In the genomic region with DNA sequence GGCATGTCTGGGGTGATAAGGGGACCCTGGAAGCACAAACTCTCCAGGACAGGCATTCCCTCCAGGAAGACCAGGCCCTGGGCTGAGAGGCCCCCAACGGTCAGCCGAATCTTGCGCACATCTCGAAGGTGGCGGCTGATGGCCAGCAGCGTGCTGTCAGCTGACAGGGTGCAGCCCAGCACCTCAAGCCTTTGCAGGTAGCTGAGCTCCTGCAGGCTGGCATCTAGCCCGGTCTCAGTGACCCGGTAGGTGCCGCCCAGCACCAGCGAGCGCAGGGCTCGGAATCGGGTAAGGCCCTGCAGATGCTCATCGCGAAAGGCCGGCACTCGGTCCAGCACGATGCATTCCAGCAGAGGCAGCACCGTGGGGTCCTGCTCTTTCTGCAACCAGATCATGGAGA, we compare ENCODE assay signal across 21 mouse cellular contexts. TPM values are rescaled to one million over a fixed set of nuclear protein-coding genes. Genes with fewer than 3 reads are reported as not detected.
A peak's percentile ranks its signal among the peaks of the same experiment; 100 is the strongest.
DNase-seq lines count a peak whose midpoint lies in the region; ATAC-seq and TF ChIP-seq lines count a peak whose summit lies in the region.
"Had no signal": no experiment of that assay in that cellular context is flagged by ENCODE, and none has a peak within 500 bp of the region (broad histone marks: within the 10 kb centered on the region; RNA-seq: fewer than 3 reads in every experiment).

No protein-coding gene starts in this region.

- H3K36me3 ChIP-seq in heart, embryonic 12.5 days = peaks cover 32% of the 10 kb centered on the region
- H3K36me3 ChIP-seq in thymus, adult 2 months (ENCODE audit: control insufficient read depth, insufficient read depth, low read length) = peaks cover 25% of the 10 kb centered on the region

- H3K27ac ChIP-seq in heart, embryonic 12.5 days (ENCODE audit: poor library complexity, severe bottlenecking) = no peak overlapping the region
- peak overlapping the region; percentile 96 for H3K27ac ChIP-seq in thymus, adult 2 months (ENCODE audit: control insufficient read depth, insufficient read depth, low read length)
- H3K27ac ChIP-seq: embryonic facial prominence, embryonic 13.5 days; forebrain, embryonic 13.5 days; heart, embryonic 10.5 days; heart, embryonic 15.5 days; hindbrain, embryonic 15.5 days had no signal

- DNase-seq in cerebellum, adult 9-11 months = peak; percentile 12
- no peak for DNase-seq in cerebellum, adult 18-20 months
- DNase-seq in heart, adult 11 months = peak; percentile 86
- peak; percentile 22 for DNase-seq in thymus, adult 2 months
- DNase-seq in thymus, postnatal 10 days (ENCODE audit: low spot score in 2 of 2) = no peak
- peak; percentile 19 for DNase-seq in urinary bladder, adult 2 months (ENCODE audit: low spot score)
- no peak for DNase-seq in urinary bladder, postnatal 25 days (ENCODE audit: low spot score)
- DNase-seq: adrenal gland, adult 2 months; adrenal gland, postnatal 25 days; B cell, adult 2 months; cerebellum, adult 8-10 months; cerebellum, postnatal 36 days; gastrocnemius, postnatal 10 days; kidney, adult 11 months had no signal

- ATAC-seq in heart, embryonic 12.5 days (ENCODE audit: insufficient number of reproducible peaks, low FRiP score) = no peak
- ATAC-seq: CD4-positive, CD25-positive, alpha-beta regulatory T cell, adult 4 months; forebrain, embryonic 13.5 days had no signal

- H3K9me3 ChIP-seq in heart, embryonic 12.5 days (replicated peaks) = no peaks in the 10 kb centered on the region
- H3K9me3 ChIP-seq: embryonic facial prominence, embryonic 13.5 days; forebrain, embryonic 13.5 days; heart, embryonic 10.5 days; heart, embryonic 15.5 days; hindbrain, embryonic 15.5 days had no signal

- TF ChIP-seq POLR2A in thymus, adult 2 months (IDR thresholded peaks at IDR 0.05; ENCODE audit: control insufficient read depth, extremely low read depth, insufficient read depth, low read length, poor library complexity) = no peak

- peaks cover 26% of the 10 kb centered on the region for H3K4me1 ChIP-seq in heart, embryonic 12.5 days (replicated peaks)
- peaks cover 42% of the 10 kb centered on the region for H3K4me1 ChIP-seq in thymus, adult 2 months (replicated peaks; ENCODE audit: control insufficient read depth, insufficient read depth, low read length)

- H3K9ac ChIP-seq in heart, embryonic 12.5 days = no peak overlapping the region; the same call in 1 of the 2 replicates
- H3K9ac ChIP-seq: embryonic facial prominence, embryonic 13.5 days; forebrain, embryonic 13.5 days; heart, embryonic 15.5 days; hindbrain, embryonic 15.5 days had no signal

- no peaks in the 10 kb centered on the region for H3K27me3 ChIP-seq in heart, embryonic 12.5 days (replicated peaks)
- H3K27me3 ChIP-seq in thymus, adult 2 months (ENCODE audit: control insufficient read depth, insufficient read depth, low read length) = no peaks in the 10 kb centered on the region
- H3K27me3 ChIP-seq: embryonic facial prominence, embryonic 13.5 days; forebrain, embryonic 13.5 days; heart, embryonic 15.5 days; hindbrain, embryonic 15.5 days had no signal

- H3K4me2 ChIP-seq in heart, embryonic 12.5 days = no peak overlapping the region
- H3K4me2 ChIP-seq: embryonic facial prominence, embryonic 13.5 days; forebrain, embryonic 13.5 days; heart, embryonic 15.5 days; hindbrain, embryonic 15.5 days had no signal

- H3K4me3 ChIP-seq in heart, embryonic 12.5 days = no peak overlapping the region
- H3K4me3 ChIP-seq in thymus, adult 2 months (ENCODE audit: control insufficient read depth, insufficient read depth, low read length) = peak overlapping the region; percentile 28
- H3K4me3 ChIP-seq: embryonic facial prominence, embryonic 13.5 days; forebrain, embryonic 13.5 days; heart, embryonic 10.5 days; heart, embryonic 15.5 days; hindbrain, embryonic 15.5 days had no signal

- TF ChIP-seq CTCF in thymus, adult 2 months (IDR thresholded peaks at IDR 0.05; ENCODE audit: borderline replicate concordance, control insufficient read depth, extremely low read depth, insufficient read depth, low read length, poor library complexity) = no peak

- WGBS in heart, embryonic 12.5 days = 90% methylated on average over 19 of the region's 19 CpGs
- 97% methylated on average over 19 of the region's 19 CpGs for WGBS in thymus, adult 2 months

RNA-seq across cellular contexts. Expression of a gene that starts 4.1 kb away (rescaled TPM):
- polyA plus RNA-seq in heart, embryonic 12.5 days (2016; fragmentation: Nextera tagmentation; extraction: Ambion mirVana) = 362 and 384 TPM in 2 replicates
- polyA plus RNA-seq in thymus, adult 2 months (2012; rRNA removed) = 189 and 207 TPM in 2 replicates
- 477 and 551 TPM in 2 replicates for polyA plus RNA-seq in urinary bladder, adult 2 months (2012; rRNA removed)

RNA-seq across cellular contexts. Expression of a gene that starts 6.0 kb away (rescaled TPM):
- 18.7 and 19.4 TPM in 2 replicates for polyA plus RNA-seq in heart, embryonic 12.5 days (2016; fragmentation: Nextera tagmentation; extraction: Ambion mirVana)
- 560 and 583 TPM in 2 replicates for polyA plus RNA-seq in thymus, adult 2 months (2012; rRNA removed)
- polyA plus RNA-seq in urinary bladder, adult 2 months (2012; rRNA removed) = 35.2 and 38.0 TPM in 2 replicates

RNA-seq across cellular contexts. Expression of a gene that starts 13.3 kb away (rescaled TPM):
- 43.4 and 44.3 TPM in 2 replicates for polyA plus RNA-seq in heart, embryonic 12.5 days (2016; fragmentation: Nextera tagmentation; extraction: Ambion mirVana)
- polyA plus RNA-seq in thymus, adult 2 months (2012; rRNA removed) = 36.8 and 37.2 TPM in 2 replicates
- 16.3 and 18.9 TPM in 2 replicates for polyA plus RNA-seq in urinary bladder, adult 2 months (2012; rRNA removed)

RNA-seq across cellular contexts. Expression of a gene that starts 57.5 kb away (rescaled TPM):
- polyA plus RNA-seq in heart, embryonic 12.5 days (2016; fragmentation: Nextera tagmentation; extraction: Ambion mirVana) = 10.1 and 10.7 TPM in 2 replicates
- polyA plus RNA-seq in thymus, adult 2 months (2012; rRNA removed) = 7.5 and 8.2 TPM in 2 replicates
- polyA plus RNA-seq in urinary bladder, adult 2 months (2012; rRNA removed) = 6.9 TPM in 2 replicates

Comparison
In these comparisons a context has a peak if more than half of its experiments do, and no peak if none do; other contexts are left out.
1. DNase-seq: peak in cerebellum, adult 9-11 months (single experiment), heart, adult 11 months (single experiment), thymus, adult 2 months (single experiment) and urinary bladder, adult 2 months (single experiment); none in cerebellum, adult 18-20 months (0 of 2), thymus, postnatal 10 days (0 of 2) and urinary bladder, postnatal 25 days (single experiment).
2. RNA of a gene that starts 6.0 kb away (polyA plus RNA-seq): 560 to 583 TPM in thymus, adult 2 months; 35.2 to 38.0 TPM in urinary bladder, adult 2 months and 18.7 to 19.4 TPM in heart, embryonic 12.5 days; every median in the first group is over 10 times any median in the second.